Mouse (Mus musculus): ENCODE measurements around the gene Cep135. TPM values are rescaled to one million over a fixed set of nuclear protein-coding genes. Genes with fewer than 3 reads are reported as not detected.

Gene Cep135
- total RNA-seq, 2 experiments from 2014 or later, result 1.5 to 1.6 TPM

DNA sequence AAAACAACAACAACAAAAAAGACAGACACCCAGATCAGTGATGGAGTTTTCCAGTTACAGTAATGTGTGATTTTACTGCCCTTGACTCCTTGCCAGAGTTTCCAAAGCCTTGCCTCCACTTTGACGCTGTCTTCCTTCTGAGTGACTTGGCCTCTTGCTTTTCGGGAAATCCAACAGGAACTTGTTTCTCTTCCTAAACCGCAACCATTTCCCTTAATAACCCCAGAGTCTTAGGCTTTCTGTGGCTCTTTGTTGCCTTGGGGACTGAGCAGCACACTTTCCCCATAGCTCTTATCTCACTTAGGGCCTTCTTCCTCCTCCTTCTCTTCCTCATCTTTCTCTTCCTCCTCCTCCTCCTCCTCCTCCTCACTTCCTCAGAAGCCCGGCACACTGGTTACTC is 86.9 kb downstream of the Cep135 start:
- no peak for DNase-seq
- intact Hi-C loops (cut with DNase I; ENCODE audit: low total_unique reads), result no loop called here

DNA sequence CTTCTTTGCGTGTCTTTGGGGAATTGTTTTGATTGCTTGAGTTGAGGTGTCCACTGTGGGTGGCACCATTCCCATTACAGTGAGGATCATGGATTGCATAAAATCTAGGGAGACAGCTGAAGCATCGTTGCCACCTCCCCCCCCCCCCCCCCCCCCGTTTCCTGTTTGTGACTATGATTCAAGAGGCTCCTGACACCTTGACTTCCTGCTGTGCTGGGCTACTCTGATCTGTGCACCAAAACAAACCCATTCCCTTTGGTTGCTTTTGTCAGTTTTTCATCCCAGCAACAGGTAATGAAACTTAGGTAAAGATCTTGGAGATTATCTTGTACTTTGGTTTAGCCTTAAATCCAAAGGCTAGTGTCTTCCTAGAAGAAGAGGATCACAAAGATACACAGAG is 92.5 kb downstream of the Cep135 start:
- intact Hi-C loops (cut with DNase I; ENCODE audit: low total_unique reads), result no loop called here
- DNase-seq, result no peak

DNA sequence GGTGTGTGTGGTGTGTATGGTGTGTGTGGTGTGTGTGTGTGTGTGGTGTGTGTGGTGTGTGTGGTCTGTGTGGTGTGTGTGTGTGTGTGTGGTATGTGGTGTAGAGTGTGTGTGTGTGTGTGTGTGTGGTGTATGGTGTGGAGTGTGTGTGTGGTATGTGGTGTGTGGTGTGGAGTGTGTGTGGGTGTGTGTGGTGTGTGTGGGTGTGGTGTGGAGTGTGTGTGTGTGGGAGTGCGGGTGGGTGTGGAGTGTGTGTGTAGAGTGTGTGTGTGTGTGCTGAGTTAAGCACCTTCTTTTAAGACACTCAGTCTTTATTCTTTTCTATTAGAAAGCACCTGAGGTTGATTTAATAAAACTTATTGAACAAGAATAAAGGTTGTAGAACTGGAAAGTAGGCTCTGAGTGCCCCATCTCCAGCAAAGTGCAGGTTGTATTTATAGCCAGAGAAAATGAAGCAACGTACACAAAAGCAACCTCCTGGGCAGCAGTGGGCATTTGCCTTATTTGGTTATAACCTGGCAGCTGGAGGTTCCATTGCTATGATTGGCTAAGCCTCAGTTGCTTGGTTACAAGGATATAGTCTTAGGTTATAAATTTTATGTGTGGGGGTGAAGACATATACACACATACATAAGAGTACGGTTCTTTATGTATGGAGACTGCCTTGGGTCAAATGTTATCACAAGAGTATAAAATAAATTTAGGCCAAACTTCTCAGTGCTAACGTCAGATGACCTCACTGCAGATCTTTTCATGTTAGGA is 93.6 kb downstream of the Cep135 start:
- DNase-seq, result no peak
- intact Hi-C loops (cut with DNase I; ENCODE audit: low total_unique reads), result no loop called here

DNA sequence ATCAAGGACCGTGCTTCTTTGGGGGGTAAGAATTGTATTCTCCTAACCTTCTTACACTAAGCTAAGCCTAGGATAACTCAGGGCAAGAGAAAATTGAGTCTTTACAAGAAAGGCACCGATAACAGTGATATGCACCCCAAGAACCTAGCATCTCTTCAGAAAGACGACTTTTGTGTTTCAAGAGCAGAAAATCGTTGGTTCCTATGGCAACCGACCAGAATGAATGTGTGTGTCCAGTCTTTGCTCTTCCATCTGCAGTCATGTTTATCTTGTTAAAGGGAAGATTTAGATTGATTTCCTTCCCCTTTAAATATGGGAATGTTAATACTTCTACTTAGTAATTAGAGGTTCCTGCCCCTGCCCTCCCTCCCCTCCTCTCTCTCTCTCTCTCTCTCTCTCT is 95.0 kb downstream of the Cep135 start:
- no peak for DNase-seq
- intact Hi-C loops (cut with DNase I; ENCODE audit: low total_unique reads), result no loop called here

DNA sequence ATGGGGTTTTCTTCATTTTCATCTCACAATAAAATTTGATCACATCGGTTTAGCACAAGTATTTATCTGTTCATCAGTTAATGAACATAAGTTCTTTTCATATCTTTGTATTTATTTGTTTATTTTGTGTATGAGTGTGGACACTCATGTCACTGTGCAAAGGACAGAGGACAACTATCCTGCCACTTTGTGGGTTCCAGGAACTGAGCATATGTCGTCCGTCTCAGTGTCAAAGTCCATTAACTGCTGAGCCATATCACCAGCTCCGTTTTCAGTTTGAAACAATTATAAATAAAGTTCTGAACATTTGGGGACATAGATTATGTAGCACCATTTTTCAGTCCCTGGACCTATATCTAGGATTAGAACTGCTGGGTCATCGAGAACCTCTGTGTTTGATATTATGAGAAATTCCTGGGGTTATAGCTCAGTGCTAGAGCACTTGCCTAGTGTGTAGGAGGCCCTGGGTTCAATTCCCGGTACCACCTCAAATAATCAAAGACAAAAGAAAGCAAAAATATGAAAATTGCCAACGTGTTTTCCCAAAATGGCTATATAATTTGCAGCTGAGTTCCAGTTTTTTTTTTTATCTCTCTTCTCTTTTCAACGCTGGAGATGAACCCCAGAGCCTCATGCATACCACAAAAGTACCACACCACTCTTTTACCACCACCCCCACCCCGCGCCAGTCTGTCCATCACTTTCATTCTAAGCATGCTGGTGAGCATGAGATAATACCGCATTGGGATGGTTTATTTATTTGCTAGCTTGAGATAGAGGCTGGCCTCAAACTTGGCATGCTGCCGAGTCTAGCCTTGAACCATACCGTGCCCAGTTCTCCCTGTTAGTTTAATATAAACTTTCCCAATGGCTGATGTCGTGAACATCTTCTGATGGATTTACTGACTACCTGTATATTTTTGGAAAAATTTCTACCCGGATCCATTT is 96.4 kb downstream of the Cep135 start:
- no peak for DNase-seq
- intact Hi-C loops (cut with DNase I; ENCODE audit: low total_unique reads), result no loop called here

DNA sequence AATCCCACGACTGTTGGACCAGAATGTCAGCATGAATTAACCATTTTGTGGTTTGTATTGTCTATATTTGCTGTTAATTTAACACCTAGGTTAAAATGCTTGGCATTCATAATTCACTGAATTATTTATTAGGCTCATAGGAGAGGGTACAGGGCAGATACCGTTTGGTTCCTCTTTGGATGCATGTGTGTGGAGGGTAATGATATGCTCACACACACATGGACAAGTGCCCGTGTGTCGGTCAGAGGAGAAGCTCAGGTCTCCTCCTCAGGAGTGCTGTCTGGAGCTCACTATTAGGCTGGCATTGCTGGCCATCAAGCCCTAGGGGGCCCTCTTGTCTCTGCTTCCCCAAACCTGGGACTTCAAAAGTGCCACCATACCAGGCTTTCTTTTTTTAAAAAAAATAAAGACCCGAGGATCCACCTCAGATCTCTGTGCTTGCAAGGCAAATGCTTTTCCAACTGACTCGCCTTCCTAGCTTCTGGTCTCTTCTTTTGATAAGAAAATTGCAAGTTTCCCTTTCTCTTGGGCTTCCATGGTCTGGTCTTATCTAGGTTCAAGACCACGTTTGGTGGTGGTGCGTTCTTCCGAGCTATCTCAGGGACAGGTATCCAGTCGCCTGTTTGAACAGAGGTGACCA is 99.6 kb downstream of the Cep135 start:
- no peak for DNase-seq
- intact Hi-C loops (cut with DNase I; ENCODE audit: low total_unique reads), result no loop called here

DNA sequence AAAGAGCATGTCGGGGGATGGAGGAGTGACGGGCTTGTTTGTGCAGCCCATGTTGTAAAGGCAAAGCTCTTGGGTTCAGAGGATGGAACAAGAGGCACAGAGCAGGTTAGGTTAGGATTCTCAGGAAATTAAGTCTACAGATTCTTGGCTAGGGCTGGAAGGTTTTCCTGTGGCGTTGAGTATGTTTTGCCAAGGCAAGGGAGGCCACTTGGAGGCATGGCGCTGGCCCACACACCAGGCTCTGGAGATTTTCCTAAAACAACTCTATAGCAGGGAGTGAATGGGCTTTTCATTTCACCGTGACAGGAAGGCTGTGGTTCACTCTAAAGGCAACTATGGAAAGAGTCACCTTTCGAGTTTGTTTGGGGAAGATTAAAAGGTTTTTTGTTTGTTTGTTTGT is 100.1 kb downstream of the Cep135 start:
- DNase-seq, result no peak
- intact Hi-C loops (cut with DNase I; ENCODE audit: low total_unique reads), result no loop called here

DNA sequence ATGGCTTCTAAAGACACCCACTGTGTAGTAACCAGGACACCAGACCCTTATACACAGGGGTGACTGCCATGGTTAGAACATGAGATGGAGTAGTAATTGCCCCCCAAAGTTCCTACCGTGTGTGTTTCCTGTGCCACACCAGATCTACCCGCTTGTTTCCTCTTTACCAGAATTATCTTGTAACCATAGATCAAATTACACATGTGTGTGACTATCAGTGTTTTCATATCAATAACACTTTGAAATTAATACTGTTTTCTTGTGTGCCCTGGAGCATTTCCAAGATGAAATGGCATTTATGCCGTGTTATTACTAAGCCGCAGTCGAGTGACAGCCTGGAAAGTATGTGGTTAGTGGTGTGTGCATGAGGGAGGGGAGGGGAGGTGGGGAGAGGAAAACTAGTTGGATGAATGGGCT is 101.7 kb downstream of the Cep135 start:
- intact Hi-C loops (cut with DNase I; ENCODE audit: low total_unique reads), result no loop called here
- DNase-seq, result no peak

DNA sequence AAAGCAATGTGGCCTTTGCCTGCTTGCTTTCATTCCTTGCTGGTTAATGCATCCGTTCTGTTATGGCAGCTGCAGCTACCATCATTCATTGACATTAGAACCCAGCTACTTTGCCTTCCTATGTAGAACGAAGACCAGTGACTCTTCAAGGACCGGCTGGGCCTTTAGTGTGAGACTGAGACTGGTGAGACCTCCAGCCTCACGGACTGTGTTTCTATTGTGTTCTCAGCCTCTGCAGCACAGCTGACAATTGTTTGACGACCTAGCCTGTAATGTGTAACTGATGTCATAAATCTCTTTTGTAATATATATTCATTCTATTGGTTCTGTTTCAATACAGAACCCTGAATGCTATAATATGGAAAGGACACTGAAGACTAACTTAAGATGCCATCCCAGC is 102.8 kb downstream of the Cep135 start:
- intact Hi-C loops (cut with DNase I; ENCODE audit: low total_unique reads), result no loop called here
- no peak for DNase-seq

DNA sequence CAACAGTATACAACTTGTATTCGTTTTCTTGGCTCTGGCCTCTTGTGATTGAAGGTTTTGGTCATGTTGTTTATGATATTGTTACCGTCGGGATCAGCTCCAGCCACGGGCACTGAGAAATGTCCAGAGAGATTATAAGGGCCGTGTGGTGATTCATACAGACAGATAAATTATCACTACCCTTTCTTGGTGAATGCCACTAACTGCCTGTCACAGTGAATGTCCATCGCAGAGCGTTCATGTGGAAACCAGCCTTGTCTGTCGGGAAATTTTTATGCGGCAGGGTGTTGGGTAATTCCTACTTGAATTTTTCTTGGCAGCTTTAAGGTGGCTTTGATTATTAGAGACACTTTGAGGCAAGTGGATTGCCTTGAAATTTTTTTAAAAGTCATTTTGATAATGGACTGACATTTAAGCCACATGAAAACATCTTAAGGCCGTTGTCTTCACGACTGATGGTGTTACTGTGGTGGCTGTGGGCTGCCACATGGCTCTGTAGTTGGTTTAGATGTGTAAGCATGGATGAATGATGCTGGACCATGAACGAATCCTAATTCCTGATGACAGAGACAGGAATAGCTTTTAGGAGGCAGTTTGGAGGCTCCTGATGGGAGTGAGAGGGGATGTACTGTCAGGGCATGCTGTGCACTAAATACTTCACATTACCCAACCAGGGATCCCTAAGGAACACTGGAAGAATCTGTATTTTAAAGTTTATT is 103.4 kb downstream of the Cep135 start:
- intact Hi-C loops (cut with DNase I; ENCODE audit: low total_unique reads), result no loop called here
- DNase-seq, result no peak

Other genes starting within 250 kb of the Cep135 start
- gene Nmu, start 224.9 kb upstream of the Cep135 start, total RNA-seq (2021), result not detected
- not detected for gene Gm7271, start 104.7 kb upstream of the Cep135 start, total RNA-seq (2021)
- 10 to 100 TPM; 13.1 to 15.1 TPM for gene Exoc1, start 59.4 kb upstream of the Cep135 start, total RNA-seq (2021)
- 1 to 10 TPM; 3.2 to 3.6 TPM for gene C530008M17Rik, start 67.8 kb downstream of the Cep135 start, total RNA-seq (2021)